Mouse (Mus musculus) MEL (cell line): ENCODE results near the gene Pcbp3.

Experiments
- CTCF ChIP-seq, 3 experiments: IDR thresholded peaks in 2 of 3; conservative IDR thresholded peaks in 1 of 3; 2 replicates each; pipeline ENCODE4 v1.5.1; 2011 to 2012; ENCODE audit warnings: low read length in 3 of 3, low read depth in 2 of 3, mild to moderate bottlenecking in 2 of 3, improper control_type of control experiment in 1 of 3, inconsistent platforms in 1 of 3, mixed read lengths in 1 of 3, moderate library complexity in 1 of 3; ENCODE audit not compliant: control insufficient read depth in 1 of 3, insufficient read depth in 1 of 3, poor library complexity in 1 of 3, severe bottlenecking in 1 of 3
- MEF2A ChIP-seq: IDR thresholded peaks from 2 replicates; pipeline ENCODE4 v1.6.1; 2014; ENCODE audit warnings: low read depth, mild to moderate bottlenecking, inconsistent platforms, low read length, improper control_type of control experiment; ENCODE audit not compliant: poor library complexity, insufficient replicate concordance, severe bottlenecking; ENCODE audit errors: extremely low read depth
- POLR2A ChIP-seq, 2 experiments: IDR thresholded peaks; 2 replicates each; pipeline ENCODE4 v1.6.1; 2011 to 2012; ENCODE audit warnings: low read length in 2 of 2, mild to moderate bottlenecking in 2 of 2, control low read depth in 1 of 2, improper control_type of control experiment in 1 of 2, low read depth in 1 of 2, moderate library complexity in 1 of 2; ENCODE audit not compliant: control insufficient read depth in 1 of 2, insufficient read depth in 1 of 2, poor library complexity in 1 of 2

GRCm38 (mm10) chr10:76712500-76712899 lies 249.2 kb downstream of the Pcbp3 start:
- TF ChIP-seq MEF2A, result no peak
- no peak for TF ChIP-seq CTCF (IDR thresholded peaks at IDR 0.05 in 2 of 3, conservative IDR thresholded peaks at IDR 0.05 in 1 of 3; ENCODE audit: control insufficient read depth in 1 of 3, insufficient read depth in 1 of 3, low read depth in 2 of 3, low read length in 3 of 3, poor library complexity in 1 of 3, severe bottlenecking in 1 of 3)
- TF ChIP-seq POLR2A (IDR thresholded peaks at IDR 0.05; ENCODE audit: control insufficient read depth in 1 of 2, insufficient read depth in 1 of 2, low read depth in 1 of 2, low read length in 2 of 2, poor library complexity in 1 of 2), result no peak
